Mouse (Mus musculus): ENCODE measurements around the gene Crk. TPM values are rescaled to one million over a fixed set of nuclear protein-coding genes. Genes with fewer than 3 reads are reported as not detected.
"Not testable (repeated sequence)": the region's sequence is repeated elsewhere in the genome, so short reads cannot be mapped to it uniquely, and the experiment has no call there.

The Crk gene
- polyA plus RNA-seq, 1 experiment from 2014 or later = 71.1 TPM

- DNase-seq (ENCODE audit: low spot score) (no peak), ATAC-seq (replicated peaks; ENCODE audit: low FRiP score) (no peak)
- no peaks in the 10 kb centered on the region; the same call in 1 of the 2 replicates for H3K9me3 ChIP-seq (ENCODE audit: control insufficient read depth, low read length)
- H3K27me3 ChIP-seq (replicated peaks; ENCODE audit: control insufficient read depth, insufficient read depth, low read length) = no peaks in the 10 kb centered on the region
- no peak overlapping the region for H3K4me2 ChIP-seq
- H3K4me3 ChIP-seq (ENCODE audit: low read depth, low read length) = no peak overlapping the region
- no peaks in the 10 kb centered on the region for H3K4me1 ChIP-seq (replicated peaks; ENCODE audit: control insufficient read depth, insufficient read depth, low read length)
- 79% methylated on average over 8 of the region's 8 CpGs for WGBS
- no peak overlapping the region for H3K27ac ChIP-seq (ENCODE audit: low read depth, low read length)
- H3K36me3 ChIP-seq (ENCODE audit: control insufficient read depth, insufficient read depth, low read length) = no peaks in the 10 kb centered on the region
- H3K9ac ChIP-seq (ENCODE audit: low read depth, low read length) = no peak overlapping the region
Observed at GRCm38 (mm10) chr11:75716661-75717325, 37.7 kb downstream of the Crk start.

- no peak overlapping the region for H3K27ac ChIP-seq (ENCODE audit: low read depth, low read length)
- H3K9ac ChIP-seq (ENCODE audit: low read depth, low read length) = no peak overlapping the region
- no peaks in the 10 kb centered on the region for H3K27me3 ChIP-seq (replicated peaks; ENCODE audit: control insufficient read depth, insufficient read depth, low read length)
- 34% methylated on average over 4 of the region's 4 CpGs for WGBS
- ATAC-seq (replicated peaks; ENCODE audit: low FRiP score) (no peak), DNase-seq (ENCODE audit: low spot score) (no peak)
- no peaks in the 10 kb centered on the region for H3K36me3 ChIP-seq (ENCODE audit: control insufficient read depth, insufficient read depth, low read length)
- H3K9me3 ChIP-seq (ENCODE audit: control insufficient read depth, low read length) = no peaks in the 10 kb centered on the region; the same call in 1 of the 2 replicates
- no peak overlapping the region for H3K4me2 ChIP-seq
- H3K4me3 ChIP-seq (ENCODE audit: low read depth, low read length) = no peak overlapping the region
- no peaks in the 10 kb centered on the region for H3K4me1 ChIP-seq (replicated peaks; ENCODE audit: control insufficient read depth, insufficient read depth, low read length)
Observed at GRCm38 (mm10) chr11:75722339-75722738, 43.3 kb downstream of the Crk start.

GRCm38 (mm10) chr11:75727168-75727567, 48.1 kb downstream of the Crk start:
- 55% methylated on average over 2 of the region's 2 CpGs for WGBS
- no peaks in the 10 kb centered on the region for H3K9me3 ChIP-seq (ENCODE audit: control insufficient read depth, low read length)
- H3K9ac ChIP-seq (ENCODE audit: low read depth, low read length) = no peak overlapping the region
- H3K36me3 ChIP-seq (ENCODE audit: control insufficient read depth, insufficient read depth, low read length) = no peaks in the 10 kb centered on the region
- H3K4me3 ChIP-seq (ENCODE audit: low read depth, low read length) = no peak overlapping the region
- H3K4me2 ChIP-seq = no peak overlapping the region
- no peaks in the 10 kb centered on the region for H3K27me3 ChIP-seq (replicated peaks; ENCODE audit: control insufficient read depth, insufficient read depth, low read length)
- no peak overlapping the region for H3K27ac ChIP-seq (ENCODE audit: low read depth, low read length)
- ATAC-seq (replicated peaks; ENCODE audit: low FRiP score) (no peak), DNase-seq (ENCODE audit: low spot score) (no peak)
- peaks cover 6% of the 10 kb centered on the region for H3K4me1 ChIP-seq (replicated peaks; ENCODE audit: control insufficient read depth, insufficient read depth, low read length)

- not testable (repeated sequence) for H3K4me2 ChIP-seq; H3K27ac ChIP-seq (ENCODE audit: low read depth, low read length); H3K27me3 ChIP-seq (replicated peaks; ENCODE audit: control insufficient read depth, insufficient read depth, low read length); H3K9ac ChIP-seq (ENCODE audit: low read depth, low read length); ATAC-seq (replicated peaks; ENCODE audit: low FRiP score); H3K4me3 ChIP-seq (ENCODE audit: low read depth, low read length); H3K9me3 ChIP-seq (ENCODE audit: control insufficient read depth, low read length); DNase-seq (ENCODE audit: low spot score); H3K36me3 ChIP-seq (ENCODE audit: control insufficient read depth, insufficient read depth, low read length); H3K4me1 ChIP-seq (replicated peaks; ENCODE audit: control insufficient read depth, insufficient read depth, low read length)
- WGBS = 81% methylated on average over 5 of the region's 6 CpGs
Observed at GRCm38 (mm10) chr11:75727659-75728058, 48.6 kb downstream of the Crk start.

- Histone ChIP-seq H3K4me1 (replicated peaks; ENCODE audit: control insufficient read depth, insufficient read depth, low read length) (peaks cover 22% of the 10 kb centered on the region), H3K9ac (ENCODE audit: low read depth, low read length) (peak within 1 kb of the TSS; percentile 89), H3K9me3 (ENCODE audit: control insufficient read depth, low read length) (no peaks in the 10 kb centered on the region), H3K27me3 (replicated peaks; ENCODE audit: control insufficient read depth, insufficient read depth, low read length) (no peaks in the 10 kb centered on the region), H3K4me3 (ENCODE audit: low read depth, low read length) (peak within 1 kb of the TSS; percentile 85), H3K36me3 (ENCODE audit: control insufficient read depth, insufficient read depth, low read length) (no peaks in the 10 kb centered on the region), H3K27ac (ENCODE audit: low read depth, low read length) (peak within 1 kb of the TSS; percentile 92), H3K4me2 (peak within 1 kb of the TSS; percentile 84)
- peak; percentile 93 for ATAC-seq (replicated peaks; ENCODE audit: low FRiP score)
- WGBS = under 1% methylated on average over 76 of the region's 76 CpGs
- peak; percentile 98 for DNase-seq (ENCODE audit: low spot score)
Observed at GRCm38 (mm10) chr11:75732434-75733226, 53.6 kb downstream of the Crk start, which contains the start of gene Ywhae. Gene Ywhae (plus strand): TSS chr11:75732869.

GRCm38 (mm10) chr11:75733227-75733940, 54.3 kb downstream of the Crk start:
- Histone ChIP-seq H3K4me3 (ENCODE audit: low read depth, low read length) (peak overlapping the region; percentile 85), H3K27ac (ENCODE audit: low read depth, low read length) (peak overlapping the region; percentile 92), H3K9ac (ENCODE audit: low read depth, low read length) (peak overlapping the region; percentile 89), H3K9me3 (ENCODE audit: control insufficient read depth, low read length) (no peaks in the 10 kb centered on the region), H3K4me1 (replicated peaks; ENCODE audit: control insufficient read depth, insufficient read depth, low read length) (peaks cover 29% of the 10 kb centered on the region), H3K4me2 (peak overlapping the region; percentile 84), H3K36me3 (ENCODE audit: control insufficient read depth, insufficient read depth, low read length) (peaks cover 7% of the 10 kb centered on the region; the same call in 1 of the 2 replicates), H3K27me3 (replicated peaks; ENCODE audit: control insufficient read depth, insufficient read depth, low read length) (no peaks in the 10 kb centered on the region)
- DNase-seq (ENCODE audit: low spot score) (peak; percentile 89), ATAC-seq (replicated peaks; ENCODE audit: low FRiP score) (peak; percentile 57)
- under 1% methylated on average over 52 of the region's 52 CpGs for WGBS

GRCm38 (mm10) chr11:75735462-75736252, 56.6 kb downstream of the Crk start:
- Histone ChIP-seq H3K4me1 (replicated peaks; ENCODE audit: control insufficient read depth, insufficient read depth, low read length) (peaks cover 33% of the 10 kb centered on the region), H3K9me3 (ENCODE audit: control insufficient read depth, low read length) (no peaks in the 10 kb centered on the region), H3K4me2 (peak overlapping the region; percentile 84), H3K36me3 (ENCODE audit: control insufficient read depth, insufficient read depth, low read length) (peaks cover 12% of the 10 kb centered on the region; the same call in 1 of the 2 replicates), H3K27ac (ENCODE audit: low read depth, low read length) (no peak overlapping the region), H3K27me3 (replicated peaks; ENCODE audit: control insufficient read depth, insufficient read depth, low read length) (no peaks in the 10 kb centered on the region), H3K9ac (ENCODE audit: low read depth, low read length) (no peak overlapping the region), H3K4me3 (ENCODE audit: low read depth, low read length) (peak overlapping the region; percentile 85; the same call in 1 of the 2 replicates)
- ATAC-seq (replicated peaks; ENCODE audit: low FRiP score) (no peak), DNase-seq (ENCODE audit: low spot score) (no peak)
- 84% methylated on average over 5 of the region's 5 CpGs for WGBS

GRCm38 (mm10) chr11:75736978-75737377, 57.9 kb downstream of the Crk start:
- Histone ChIP-seq H3K4me1 (replicated peaks; ENCODE audit: control insufficient read depth, insufficient read depth, low read length) (peaks cover 36% of the 10 kb centered on the region), H3K4me3 (ENCODE audit: low read depth, low read length) (no peak overlapping the region), H3K9ac (ENCODE audit: low read depth, low read length) (no peak overlapping the region), H3K27me3 (replicated peaks; ENCODE audit: control insufficient read depth, insufficient read depth, low read length) (no peaks in the 10 kb centered on the region), H3K36me3 (ENCODE audit: control insufficient read depth, insufficient read depth, low read length) (peaks cover 12% of the 10 kb centered on the region; the same call in 1 of the 2 replicates), H3K4me2 (no peak overlapping the region), H3K27ac (ENCODE audit: low read depth, low read length) (no peak overlapping the region), H3K9me3 (ENCODE audit: control insufficient read depth, low read length) (no peaks in the 10 kb centered on the region)
- 70% methylated on average over 3 of the region's 3 CpGs for WGBS
- ATAC-seq (replicated peaks; ENCODE audit: low FRiP score) (no peak), DNase-seq (ENCODE audit: low spot score) (no peak)
